Mouse (Mus musculus) midbrain, embryonic 16.5 days (tissue): Measurements from ENCODE around the gene Plekha1. TPM values are rescaled to one million over a fixed set of nuclear protein-coding genes. Genes with fewer than 3 reads are reported as not detected.

Experiments
- ATAC-seq: fragments of 200-750 bp; cut with Nextera tagmentation; 2 replicates; pipeline ENCODE4 v1.8.0; 2017; ENCODE audit warnings: moderate TSS enrichment
- H3K27ac ChIP-seq: fragments of 300-500 bp; sonication (generic); 2 replicates; pipeline ENCODE4 v1.5.1; 2014; ENCODE audit warnings: mild to moderate bottlenecking, low read length, mixed read lengths
- H3K27me3 ChIP-seq: fragments of 300-500 bp; sonication (generic); 2 replicates; pipeline ENCODE4 v1.6.1; 2014; ENCODE audit warnings: low read depth, low read length, mixed read lengths; ENCODE audit not compliant: control insufficient read depth, insufficient read depth
- H3K36me3 ChIP-seq: fragments of 300-500 bp; sonication (generic); 2 replicates; pipeline ENCODE4 v1.6.1; 2014; ENCODE audit warnings: mild to moderate bottlenecking, low read length, moderate library complexity, mixed read lengths; ENCODE audit not compliant: control insufficient read depth, insufficient read depth
- H3K4me1 ChIP-seq: fragments of 300-500 bp; sonication (generic); 2 replicates; pipeline ENCODE4 v1.6.1; 2014; ENCODE audit warnings: mild to moderate bottlenecking, low read length, mixed read lengths; ENCODE audit not compliant: control insufficient read depth, insufficient read depth
- H3K4me2 ChIP-seq: fragments of 300-500 bp; sonication (generic); 2 replicates; pipeline ENCODE4 v1.6.1; 2014; ENCODE audit warnings: mild to moderate bottlenecking, low read length, mixed read lengths
- H3K4me3 ChIP-seq: fragments of 300-500 bp; sonication (generic); 2 replicates; pipeline ENCODE4 v1.5.1; 2014; ENCODE audit warnings: low read depth, mild to moderate bottlenecking, low read length, moderate library complexity, mixed read lengths
- H3K9ac ChIP-seq: fragments of 300-500 bp; sonication (generic); 2 replicates; pipeline ENCODE4 v1.6.1; 2014; ENCODE audit warnings: low read depth, low read length, mixed read lengths
- H3K9me3 ChIP-seq: fragments of 300-500 bp; sonication (generic); replicated peaks from 2 replicates; pipeline ENCODE4 v1.6.1; 2014; ENCODE audit warnings: mild to moderate bottlenecking, low read length, mixed read lengths; ENCODE audit not compliant: control insufficient read depth, poor library complexity, severe bottlenecking
- WGBS: fragments of 180-500 bp; shearing (Covaris S2); extraction: QIAGEN DNeasy Blood & Tissue Kit; methylation state at CpG from one replicate; pipeline ENCODE4 v1.1.7; 2014; 5-methylcytosine and 5-hydroxymethylcytosine counted together
- polyA plus RNA-seq: library from polyadenylated mRNA; unstranded; fragments of >200 nt; fragmentation: Nextera tagmentation; extraction: Ambion mirVana; gene quantifications from 2 replicates; pipeline ENCODE4 v1.2.1, GENCODE M21; 2015

The Plekha1 gene
- polyA plus RNA-seq, 1 experiment from 2014 or later: 66.1 TPM

DNA sequence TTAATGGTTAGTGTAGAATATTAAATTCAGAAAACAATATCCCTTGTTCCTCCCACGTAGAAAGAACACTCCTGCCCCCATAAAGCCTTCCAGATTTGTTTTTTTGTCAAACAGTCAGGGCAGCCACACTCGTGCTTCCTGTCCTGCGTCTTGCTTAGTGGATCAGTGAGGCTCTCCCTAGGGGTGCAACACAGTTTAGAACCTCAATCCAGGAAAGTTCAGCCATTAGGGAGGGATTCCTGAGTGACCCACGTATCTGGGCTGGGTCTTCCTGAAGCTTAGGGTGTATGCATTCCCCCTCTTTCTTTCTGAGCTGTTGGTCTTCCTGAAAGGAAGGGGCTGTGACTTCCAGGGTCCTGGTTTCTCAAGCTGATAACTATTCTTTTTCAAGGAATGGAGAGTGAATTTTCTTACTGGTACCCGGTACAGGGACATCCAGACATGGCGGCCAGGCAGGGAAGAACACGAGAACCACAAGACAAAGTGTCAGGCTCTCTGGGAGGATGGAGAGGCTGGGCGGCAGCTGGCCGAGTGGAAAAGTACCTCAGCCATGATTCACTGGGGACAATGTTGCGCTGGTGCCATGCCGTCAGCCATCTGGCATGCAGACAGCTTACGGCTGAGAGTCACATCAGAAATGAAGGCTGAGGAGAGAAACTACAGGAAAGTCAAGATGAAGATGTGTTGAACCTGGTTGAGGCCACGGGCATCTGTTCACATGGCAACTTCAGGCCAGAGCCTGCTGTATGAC lies 57.6 kb downstream of the Plekha1 start:
- H3K36me3 ChIP-seq: no peaks in the 10 kb centered on the region
- no peak overlapping the region for H3K9ac ChIP-seq
- H3K4me2 ChIP-seq: no peak overlapping the region
- no peak overlapping the region for H3K27ac ChIP-seq
- no peak overlapping the region for H3K4me3 ChIP-seq
- 65% methylated on average over 13 of the region's 13 CpGs for WGBS
- H3K4me1 ChIP-seq: no peaks in the 10 kb centered on the region
- no peaks in the 10 kb centered on the region for H3K9me3 ChIP-seq
- no peak for ATAC-seq
- H3K27me3 ChIP-seq: no peaks in the 10 kb centered on the region

DNA sequence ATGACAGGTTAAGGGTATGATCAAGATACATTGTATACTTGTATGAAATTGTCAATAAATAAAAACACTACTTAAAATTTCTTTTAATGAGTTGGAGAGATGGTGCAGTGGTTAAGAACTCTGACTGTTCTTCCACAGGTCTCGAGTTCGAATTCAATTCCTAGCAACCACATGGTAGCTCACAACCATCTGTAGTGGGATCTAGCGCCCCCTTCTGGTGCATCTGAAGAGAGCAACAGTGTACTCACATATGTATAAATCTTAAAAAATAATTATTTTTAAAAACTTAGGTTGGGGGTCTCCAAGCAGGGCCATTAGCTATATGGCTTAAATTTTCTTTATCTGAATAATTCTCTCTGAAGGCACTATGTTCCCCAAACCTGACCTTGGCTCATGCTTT lies 64.8 kb downstream of the Plekha1 start:
- no peak overlapping the region for H3K4me2 ChIP-seq
- H3K4me1 ChIP-seq: peaks cover under 1% of the 10 kb centered on the region; the same call in 1 of the 2 replicates
- 69% methylated on average over 3 of the region's 3 CpGs for WGBS

DNA sequence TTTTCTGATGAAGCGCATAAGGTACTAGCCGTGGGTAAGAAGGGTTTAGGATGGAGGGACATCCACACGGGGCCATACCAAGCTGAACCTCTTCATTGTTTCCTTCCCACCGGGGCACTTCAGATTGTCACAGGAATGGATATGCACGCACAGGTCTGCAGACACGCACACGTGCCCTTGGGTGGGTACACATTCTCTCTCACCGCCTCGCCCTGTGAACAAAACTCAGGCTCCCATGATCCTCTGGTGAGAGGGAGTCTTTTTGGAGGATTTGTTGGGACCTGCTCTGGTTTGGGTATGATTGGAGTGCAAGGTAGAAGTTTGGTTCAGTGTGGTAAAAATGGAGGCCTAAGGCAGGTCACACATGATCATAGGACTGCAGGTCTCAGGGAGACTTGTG lies 67.4 kb downstream of the Plekha1 start:
- 91% methylated on average over 9 of the region's 9 CpGs for WGBS
- H3K27ac ChIP-seq: no peak overlapping the region
- H3K9me3 ChIP-seq: no peaks in the 10 kb centered on the region
- no peaks in the 10 kb centered on the region for H3K36me3 ChIP-seq
- no peak for ATAC-seq
- H3K4me1 ChIP-seq: peaks cover 12% of the 10 kb centered on the region
- peaks cover 43% of the 10 kb centered on the region for H3K27me3 ChIP-seq
- no peak overlapping the region for H3K4me2 ChIP-seq
- H3K4me3 ChIP-seq: no peak overlapping the region
- no peak overlapping the region for H3K9ac ChIP-seq

More for the DNA sequence above, 64.8 kb downstream of the Plekha1 start:
- Histone ChIP-seq H3K4me3 (no peak overlapping the region), H3K9ac (no peak overlapping the region), H3K27me3 (peaks cover 25% of the 10 kb centered on the region), H3K27ac (no peak overlapping the region), H3K36me3 (no peaks in the 10 kb centered on the region), H3K9me3 (no peaks in the 10 kb centered on the region)
- no peak for ATAC-seq

DNA sequence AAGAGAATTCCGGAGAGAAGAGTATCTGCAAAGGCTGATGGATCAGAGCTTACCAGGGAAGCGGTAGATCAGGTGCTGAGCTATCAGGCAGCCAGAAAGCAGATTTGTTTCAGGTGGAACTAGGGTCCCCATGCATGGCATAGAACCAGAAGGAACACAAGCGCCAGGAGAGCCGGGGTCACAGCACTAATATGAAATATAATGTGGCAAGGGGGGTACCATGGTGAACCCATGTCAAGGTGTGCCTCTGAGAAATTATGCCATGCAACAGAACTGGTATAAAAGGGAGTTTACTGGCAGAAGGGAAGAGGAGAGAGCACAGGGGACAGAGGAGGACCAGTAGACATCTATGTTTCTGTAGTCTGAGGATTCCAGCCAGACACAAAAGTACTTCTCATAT lies 69.1 kb downstream of the Plekha1 start:
- WGBS: 83% methylated on average over 4 of the region's 4 CpGs
- H3K27ac ChIP-seq: no peak overlapping the region
- H3K27me3 ChIP-seq: peaks cover 52% of the 10 kb centered on the region
- H3K4me3 ChIP-seq: no peak overlapping the region
- H3K4me1 ChIP-seq: peaks cover 12% of the 10 kb centered on the region
- H3K9ac ChIP-seq: no peak overlapping the region
- H3K9me3 ChIP-seq: no peaks in the 10 kb centered on the region
- ATAC-seq: no peak
- no peak overlapping the region for H3K4me2 ChIP-seq
- H3K36me3 ChIP-seq: no peaks in the 10 kb centered on the region

DNA sequence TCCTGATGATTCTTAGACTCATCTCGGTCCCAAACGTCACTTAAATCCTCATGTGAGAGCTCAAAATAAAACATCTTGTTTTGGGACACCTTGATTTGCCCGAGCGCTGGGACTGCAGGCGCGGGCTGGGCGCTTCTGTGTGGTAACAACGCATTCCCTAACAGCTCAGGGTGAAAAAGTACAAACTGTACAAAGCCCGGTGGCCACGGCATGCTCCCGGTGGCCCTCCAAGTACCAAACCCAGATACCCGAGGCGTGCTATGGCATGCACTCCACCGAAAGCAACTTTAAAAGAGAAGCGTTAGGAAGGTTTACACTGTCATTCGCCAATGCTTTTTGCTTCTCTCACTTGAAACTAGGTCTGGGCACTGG lies 69.9 kb downstream of the Plekha1 start:
- peaks cover 12% of the 10 kb centered on the region for H3K4me1 ChIP-seq
- H3K27me3 ChIP-seq: peaks cover 52% of the 10 kb centered on the region
- WGBS: 17% methylated on average over 16 of the region's 16 CpGs
- H3K4me2 ChIP-seq: peak overlapping the region; percentile 73
- no peaks in the 10 kb centered on the region for H3K36me3 ChIP-seq
- H3K9me3 ChIP-seq: no peaks in the 10 kb centered on the region
- H3K27ac ChIP-seq: no peak overlapping the region
- peak overlapping the region; percentile 38 for H3K4me3 ChIP-seq
- no peak for ATAC-seq
- no peak overlapping the region for H3K9ac ChIP-seq

DNA sequence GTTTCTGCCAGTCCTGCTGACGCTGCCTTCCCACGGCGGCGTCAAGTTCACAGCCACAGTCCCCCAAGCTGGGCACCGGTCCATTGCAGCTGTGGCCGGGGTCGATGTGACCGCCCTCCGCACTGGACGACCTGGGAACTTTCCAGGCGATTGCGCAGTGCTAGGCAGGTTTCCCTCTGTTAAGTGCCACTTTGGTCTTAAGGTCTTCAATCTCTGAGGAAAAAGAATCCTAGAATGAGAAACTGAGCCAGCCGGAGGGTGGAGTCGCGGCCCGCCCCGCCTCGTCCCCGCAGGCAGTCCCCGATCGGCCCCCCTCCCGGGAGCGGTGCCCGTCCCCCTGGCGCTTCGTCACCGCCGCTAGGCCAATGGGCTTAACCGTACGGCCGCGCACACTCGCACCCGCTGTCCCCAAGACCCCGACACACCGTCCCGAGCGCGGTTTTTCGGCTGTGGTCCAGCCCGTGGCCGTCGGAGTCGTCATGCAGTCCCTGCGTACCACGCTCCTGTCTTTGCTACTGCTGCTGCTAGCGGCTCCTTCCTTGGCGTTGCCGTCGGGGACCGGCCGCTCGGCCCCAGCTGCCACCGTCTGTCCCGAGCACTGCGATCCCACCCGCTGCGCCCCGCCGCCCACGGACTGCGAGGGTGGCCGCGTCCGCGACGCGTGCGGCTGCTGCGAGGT lies 70.4 kb downstream of the Plekha1 start, which contains the start of gene Htra1:
Gene Htra1, plus strand, starts transcription at position 319 of the 679 bp plus-strand sequence.
- Histone ChIP-seq H3K9ac (peak within 1 kb of the TSS; percentile 57; the same call in 1 of the 2 replicates), H3K4me2 (peak within 1 kb of the TSS; percentile 73), H3K4me3 (peak within 1 kb of the TSS; percentile 38), H3K36me3 (no peaks in the 10 kb centered on the region), H3K27ac (no peak within 1 kb of the TSS), H3K27me3 (peaks cover 52% of the 10 kb centered on the region), H3K9me3 (no peaks in the 10 kb centered on the region), H3K4me1 (peaks cover 12% of the 10 kb centered on the region)
- ATAC-seq: 0 out of 2 replicates have a peak, but pooled peaks have one; percentile 45
- under 1% methylated on average over 66 of the region's 70 CpGs for WGBS

DNA sequence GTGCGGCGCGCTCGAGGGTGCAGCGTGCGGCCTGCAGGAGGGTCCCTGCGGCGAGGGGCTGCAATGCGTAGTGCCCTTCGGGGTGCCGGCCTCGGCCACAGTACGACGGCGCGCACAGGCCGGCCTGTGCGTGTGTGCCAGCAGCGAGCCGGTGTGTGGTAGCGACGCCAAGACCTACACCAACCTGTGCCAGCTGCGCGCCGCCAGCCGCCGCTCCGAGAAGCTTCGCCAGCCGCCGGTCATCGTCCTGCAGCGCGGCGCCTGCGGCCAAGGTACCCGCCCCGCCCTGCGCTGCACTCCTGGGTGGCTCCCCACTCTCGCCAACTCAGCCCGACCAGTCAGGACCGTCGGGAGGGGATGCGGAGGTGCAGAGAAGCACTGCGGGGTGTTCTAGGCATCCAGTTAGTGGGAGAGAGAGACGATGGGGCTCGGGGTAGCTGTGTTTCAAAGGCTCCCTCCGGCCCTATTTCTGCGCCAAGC lies 71.0 kb downstream of the Plekha1 start:
- Histone ChIP-seq H3K4me1 (peaks cover 12% of the 10 kb centered on the region), H3K4me3 (peak overlapping the region; percentile 38), H3K36me3 (no peaks in the 10 kb centered on the region), H3K27ac (no peak overlapping the region), H3K9ac (peak overlapping the region; percentile 57; the same call in 1 of the 2 replicates), H3K4me2 (peak overlapping the region; percentile 73), H3K9me3 (no peaks in the 10 kb centered on the region), H3K27me3 (peaks cover 52% of the 10 kb centered on the region)
- ATAC-seq: 0 out of 2 replicates have a peak, but pooled peaks have one; percentile 21
- under 1% methylated on average over 49 of the region's 49 CpGs for WGBS

DNA sequence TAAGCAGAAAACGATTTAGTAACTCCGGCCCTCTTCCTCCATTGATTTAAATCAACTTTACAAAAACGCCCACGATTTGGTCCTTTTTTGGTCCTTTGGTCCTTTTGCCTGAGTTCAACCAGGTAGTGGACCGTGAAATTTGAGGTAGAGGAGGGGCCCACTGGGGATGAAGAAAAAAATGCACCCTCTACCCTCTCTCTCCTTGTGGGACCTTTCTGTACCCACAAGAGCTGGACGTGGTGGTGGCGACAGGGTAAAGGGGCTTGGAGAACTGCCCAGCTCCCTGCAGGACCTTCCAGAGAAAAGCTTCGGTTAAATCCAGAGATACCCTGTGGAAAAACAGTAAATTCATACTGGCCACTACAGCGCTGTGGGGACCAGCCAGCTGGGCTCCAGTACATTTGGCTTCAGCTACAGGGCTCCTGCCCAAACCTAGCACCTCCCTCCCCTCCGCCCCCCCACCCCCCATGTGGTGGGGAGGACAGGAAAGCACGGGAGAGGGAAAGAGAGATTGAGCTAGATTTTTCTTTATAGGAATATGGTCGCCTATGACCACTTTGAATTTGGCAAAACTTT lies 71.8 kb downstream of the Plekha1 start:
- 30% methylated on average over 12 of the region's 12 CpGs for WGBS
- peaks cover 12% of the 10 kb centered on the region for H3K4me1 ChIP-seq
- H3K9me3 ChIP-seq: no peaks in the 10 kb centered on the region
- ATAC-seq: no peak
- no peak overlapping the region for H3K27ac ChIP-seq
- no peak overlapping the region for H3K9ac ChIP-seq
- H3K36me3 ChIP-seq: no peaks in the 10 kb centered on the region
- no peak overlapping the region for H3K4me3 ChIP-seq
- peak overlapping the region; percentile 73; the same call in 1 of the 2 replicates for H3K4me2 ChIP-seq
- peaks cover 52% of the 10 kb centered on the region for H3K27me3 ChIP-seq
